Mouse (Mus musculus) right cerebral cortex, adult 18-20 months (tissue): ENCODE data around the gene Taar6.
A peak's percentile ranks its signal among the peaks of the same experiment; 100 is the strongest.

Experiments used
- DNase-seq: peaks from one replicate; pipeline ENCODE4 v3.0.0; 2022; ENCODE audit warnings: mixed read lengths

Taar6 gene

DNA sequence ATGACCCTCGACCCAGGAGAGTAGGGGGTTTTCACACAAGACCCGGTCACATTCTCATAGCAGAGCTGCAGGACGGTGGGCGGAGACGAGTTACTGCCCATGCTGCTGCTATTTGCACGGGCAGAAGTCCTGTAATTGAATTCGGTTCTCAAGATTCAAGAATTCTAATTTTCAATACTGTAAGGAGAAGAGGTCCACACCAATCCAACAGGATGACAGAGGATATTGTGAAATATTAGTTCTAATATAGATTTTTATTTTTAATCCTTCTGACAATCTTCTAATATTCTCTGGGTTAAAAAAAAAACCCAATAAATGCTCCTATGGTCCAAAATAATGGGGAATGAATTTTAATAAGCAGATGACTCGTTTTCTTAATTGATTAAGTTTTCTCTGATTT is at the start of gene Taar6:
TSS of gene Taar6 (minus strand) at position 101 of the 400 bp plus-strand sequence.
- DNase-seq = no peak

DNA sequence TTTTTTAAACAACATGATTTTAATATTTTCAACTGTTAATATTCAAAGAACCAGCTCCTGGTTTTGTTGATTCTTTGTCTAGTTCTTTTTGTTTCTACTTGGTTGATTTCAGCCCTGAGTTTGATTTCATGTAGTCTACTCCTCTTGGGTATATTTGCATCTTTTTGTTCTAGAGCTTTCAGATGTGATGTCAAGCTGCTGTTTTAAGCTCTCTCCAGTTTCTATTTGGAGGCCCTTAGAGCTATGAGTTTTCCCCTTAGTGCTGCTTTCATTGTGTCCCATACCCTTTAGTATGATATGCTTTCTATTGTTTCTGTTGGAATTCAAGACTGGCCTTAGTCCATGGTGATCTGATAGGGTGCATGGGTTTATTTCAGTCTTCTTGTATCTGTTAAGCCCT is 45.9 kb upstream of the Taar6 start:
- no peak for DNase-seq

DNA sequence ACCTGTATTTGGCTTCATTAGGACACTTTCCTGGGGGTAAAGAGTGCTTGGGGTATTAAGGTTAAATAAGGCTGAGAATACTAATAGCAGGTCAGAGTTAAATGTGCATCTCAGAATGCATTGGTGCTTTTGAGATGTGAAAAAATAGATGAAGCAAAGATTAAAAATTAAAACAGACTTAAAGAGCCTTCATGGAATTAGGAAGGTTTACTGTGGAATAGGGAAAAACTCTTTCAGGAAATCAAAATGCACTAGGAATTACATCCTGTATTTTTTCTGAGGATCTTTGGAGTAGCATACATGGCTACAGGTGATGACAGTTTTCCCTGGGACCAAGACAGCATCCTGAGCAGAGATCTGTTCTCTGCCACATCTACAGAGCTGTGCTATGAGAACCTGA is 41.5 kb upstream of the Taar6 start, which contains the start of gene Taar7d:
TSS of gene Taar7d (plus strand) at position 301 of the 400 bp plus-strand sequence.
- DNase-seq = no peak

DNA sequence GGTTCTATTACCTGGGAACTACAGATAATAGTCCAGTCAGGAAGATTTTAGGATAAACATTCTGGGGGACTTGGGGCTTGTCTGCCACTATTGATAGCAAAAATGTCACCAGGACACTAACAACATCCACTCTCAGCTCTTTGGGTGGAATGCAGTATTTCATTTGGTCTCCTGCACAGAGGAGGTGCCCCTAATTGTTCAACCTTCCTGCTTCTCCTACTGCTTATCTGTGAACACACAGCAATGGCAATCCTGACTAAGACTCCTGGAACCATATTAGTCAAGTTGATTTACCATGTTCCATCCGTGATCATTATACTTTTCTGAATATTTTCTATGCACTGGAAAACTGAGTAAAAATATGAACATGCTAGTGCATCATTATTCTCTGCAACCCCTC is 22.7 kb upstream of the Taar6 start:
- DNase-seq = no peak

DNA sequence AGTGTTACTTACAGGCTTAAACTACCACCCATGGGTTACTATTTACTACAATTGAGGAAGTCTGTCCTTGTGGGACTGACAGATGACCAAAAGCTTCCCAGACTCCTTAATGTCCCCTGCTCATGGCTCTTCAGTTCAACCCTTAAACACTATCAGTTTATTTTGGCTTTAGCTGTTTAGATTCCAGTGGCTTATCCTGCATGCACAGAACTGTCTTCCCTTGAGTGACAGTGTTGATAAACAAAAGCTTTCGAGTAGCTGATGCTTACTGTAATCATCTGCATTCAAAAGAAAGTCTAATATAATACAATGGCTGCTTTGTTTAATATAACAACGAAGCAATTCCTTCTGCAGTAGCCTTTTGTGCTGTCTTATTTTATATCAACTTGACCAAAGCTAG is 21.6 kb upstream of the Taar6 start:
- no peak for DNase-seq

DNA sequence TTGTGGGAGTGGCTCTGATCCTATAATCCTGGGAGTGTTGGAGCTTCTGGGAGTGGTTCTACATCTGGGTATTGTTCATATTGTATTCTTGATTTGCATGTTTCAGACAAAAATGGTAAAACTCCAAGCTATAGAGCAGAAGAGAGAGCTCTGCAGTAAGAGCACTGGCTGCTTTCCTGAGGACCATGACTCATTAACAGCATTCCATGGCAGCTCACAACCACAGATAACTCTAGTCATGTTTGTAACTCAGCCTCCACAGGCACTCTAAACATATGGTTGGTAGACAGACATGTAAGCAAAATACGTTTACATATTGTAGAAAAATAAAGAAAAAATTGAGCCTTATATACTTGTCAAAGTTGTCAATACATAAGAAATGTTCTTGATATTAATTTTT is 21.0 kb upstream of the Taar6 start:
- no peak for DNase-seq

DNA sequence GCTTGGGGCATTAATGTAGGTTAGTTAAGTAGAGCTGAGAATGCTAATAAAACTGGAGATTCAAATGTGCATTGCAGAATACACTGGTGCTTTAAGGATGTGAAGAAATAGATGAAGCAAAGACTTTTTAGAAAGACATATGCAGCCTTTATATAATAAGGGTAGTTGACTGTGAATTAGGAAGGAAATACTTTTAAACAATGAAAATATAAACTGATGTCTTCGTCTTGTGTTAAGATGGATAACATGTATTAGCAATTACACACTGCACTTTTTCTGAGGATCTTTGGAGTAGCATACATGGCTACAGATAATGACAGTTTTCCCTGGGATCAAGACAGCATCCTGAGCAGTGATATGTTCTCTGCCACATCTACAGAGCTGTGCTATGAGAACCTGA is 14.2 kb upstream of the Taar6 start, which contains the start of gene Taar7b:
TSS of gene Taar7b (plus strand) at position 301 of the 400 bp plus-strand sequence.
- no peak for DNase-seq

DNA sequence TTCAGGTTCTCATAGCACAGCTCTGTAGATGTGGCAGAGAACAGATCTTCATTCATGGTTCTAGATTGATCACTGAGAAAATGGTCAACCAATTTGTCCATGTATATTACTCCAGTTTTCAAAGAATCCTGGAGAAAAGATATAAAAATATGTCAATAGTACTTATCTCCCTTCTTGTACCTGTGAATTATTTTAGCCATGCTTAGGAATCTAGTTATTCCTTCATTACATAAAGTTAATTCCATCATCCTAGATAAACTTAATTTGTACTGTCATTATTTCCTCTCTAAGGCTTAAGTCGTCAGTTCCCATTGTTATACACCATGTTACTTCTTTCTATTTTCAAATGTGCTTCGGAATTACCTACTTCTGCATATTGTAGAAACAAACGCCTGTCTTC is 7.9 kb upstream of the Taar6 start, which contains the start of gene Taar7a:
TSS of gene Taar7a (minus strand) at position 101 of the 400 bp plus-strand sequence.
- no peak for DNase-seq

DNA sequence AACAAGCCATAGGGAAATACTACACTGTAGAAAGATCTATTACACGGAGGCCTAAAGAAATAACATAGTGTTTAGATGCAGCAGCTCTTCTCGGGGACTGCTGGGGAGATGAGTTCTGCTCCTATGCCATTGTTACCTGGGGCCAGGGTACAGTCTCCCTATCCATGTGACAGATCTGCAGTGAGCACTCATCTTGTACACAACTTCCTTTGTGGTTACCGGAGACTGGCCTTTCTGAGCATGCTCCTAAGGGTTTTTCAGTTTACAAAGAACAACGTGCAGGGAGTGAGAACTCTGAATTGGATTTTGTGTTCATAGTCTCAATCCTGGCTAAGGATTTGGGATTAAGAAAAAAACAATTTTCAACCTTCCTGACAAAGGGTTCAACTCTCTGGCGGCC is 973 bp upstream of the Taar6 start:
- DNase-seq = no peak

DNA sequence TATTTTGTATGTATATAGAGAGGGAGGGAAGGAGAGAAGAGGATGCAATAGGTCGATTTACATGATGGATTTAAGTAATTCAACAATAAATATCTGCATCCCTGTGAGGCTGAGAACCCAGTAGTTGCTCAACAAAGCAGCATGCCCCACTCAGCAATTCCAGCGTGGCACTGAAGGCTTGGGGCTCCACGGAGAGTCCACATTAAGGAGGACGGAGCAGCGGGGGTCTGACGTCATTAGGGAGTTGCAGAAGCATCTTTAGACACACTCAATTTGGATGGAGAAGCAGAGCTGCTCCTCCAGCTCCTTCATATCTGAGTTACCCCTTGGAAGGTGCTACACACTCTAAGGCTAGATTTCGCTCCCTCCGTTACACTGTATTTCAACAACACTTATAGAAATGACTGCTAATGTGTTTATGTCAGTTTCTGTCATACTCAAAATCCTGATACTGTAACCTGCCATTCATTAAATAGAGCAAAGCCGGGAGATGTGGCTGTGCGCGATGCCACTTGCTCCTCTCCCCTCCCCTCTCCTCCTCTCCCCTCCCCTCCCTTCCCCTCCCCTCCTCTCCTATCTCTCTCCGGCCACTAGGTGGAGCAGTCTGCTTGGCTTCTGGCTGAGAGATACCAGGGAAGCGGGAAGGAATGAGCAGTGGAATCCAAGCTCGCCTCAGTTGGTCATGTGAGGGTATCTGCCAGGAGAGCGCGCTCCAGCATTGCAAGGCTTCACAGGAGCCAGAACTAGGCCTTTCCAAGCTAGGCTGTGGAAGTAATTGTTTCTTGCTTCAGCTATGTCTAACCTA is 6.3 kb downstream of the Taar6 start:
- DNase-seq = peak; percentile 71

DNA sequence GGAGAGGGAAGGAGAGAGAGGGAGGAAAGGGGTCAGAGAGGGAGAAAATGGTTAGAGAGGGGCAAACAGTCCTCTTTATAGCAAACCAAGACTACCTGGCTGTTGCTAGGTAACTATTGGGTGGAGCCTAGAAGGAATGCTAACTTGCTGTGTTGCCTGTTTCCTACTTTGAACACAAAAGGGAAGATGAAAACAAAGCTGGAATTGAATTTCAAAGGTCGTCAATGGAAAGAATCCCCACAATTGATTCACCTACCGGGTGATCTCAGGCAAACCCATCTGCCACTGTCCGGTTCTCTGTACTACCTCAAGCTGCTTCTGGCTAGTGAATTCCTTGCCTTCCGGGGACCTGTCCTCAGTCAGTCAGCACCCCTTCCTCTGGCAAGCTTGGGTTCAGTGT is 7.5 kb downstream of the Taar6 start:
- DNase-seq = no peak

DNA sequence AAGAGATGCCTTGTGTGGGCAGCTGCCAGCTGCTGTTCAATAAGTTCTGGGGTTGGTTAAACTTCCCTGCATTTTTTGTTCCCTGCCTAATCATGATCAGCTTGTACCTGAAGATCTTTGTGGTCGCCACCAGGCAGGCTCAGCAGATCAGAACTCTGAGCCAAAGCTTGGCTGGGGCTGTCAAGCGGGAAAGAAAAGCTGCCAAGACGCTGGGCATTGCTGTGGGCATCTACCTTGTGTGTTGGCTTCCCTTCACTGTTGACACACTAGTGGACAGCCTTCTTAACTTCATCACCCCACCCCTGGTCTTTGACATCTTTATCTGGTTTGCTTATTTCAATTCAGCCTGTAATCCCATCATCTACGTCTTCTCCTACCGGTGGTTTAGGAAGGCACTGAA is 14.2 kb downstream of the Taar6 start:
- DNase-seq = no peak

DNA sequence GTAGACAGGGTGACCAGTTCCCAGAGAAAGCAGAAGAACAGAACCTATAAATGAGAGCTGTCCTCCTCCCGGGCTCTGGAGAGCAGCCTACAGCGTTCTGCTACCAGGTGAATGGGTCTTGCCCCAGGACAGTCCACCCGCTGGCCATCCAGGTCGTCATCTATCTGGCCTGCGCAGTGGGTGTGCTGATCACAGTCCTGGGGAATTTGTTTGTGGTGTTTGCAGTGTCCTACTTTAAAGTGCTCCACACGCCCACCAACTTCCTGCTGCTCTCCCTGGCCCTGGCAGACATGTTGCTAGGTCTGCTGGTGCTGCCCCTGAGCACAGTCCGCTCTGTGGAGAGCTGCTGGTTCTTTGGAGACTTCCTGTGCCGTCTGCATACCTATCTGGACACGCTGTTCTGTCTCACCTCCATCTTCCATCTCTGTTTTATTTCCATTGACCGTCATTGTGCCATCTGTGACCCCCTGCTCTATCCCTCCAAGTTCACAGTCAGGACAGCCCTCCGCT is 14.7 kb downstream of the Taar6 start, which contains the start of gene Taar5:
TSS of gene Taar5 (plus strand) at position 51 of the 510 bp plus-strand sequence.
- no peak for DNase-seq

DNA sequence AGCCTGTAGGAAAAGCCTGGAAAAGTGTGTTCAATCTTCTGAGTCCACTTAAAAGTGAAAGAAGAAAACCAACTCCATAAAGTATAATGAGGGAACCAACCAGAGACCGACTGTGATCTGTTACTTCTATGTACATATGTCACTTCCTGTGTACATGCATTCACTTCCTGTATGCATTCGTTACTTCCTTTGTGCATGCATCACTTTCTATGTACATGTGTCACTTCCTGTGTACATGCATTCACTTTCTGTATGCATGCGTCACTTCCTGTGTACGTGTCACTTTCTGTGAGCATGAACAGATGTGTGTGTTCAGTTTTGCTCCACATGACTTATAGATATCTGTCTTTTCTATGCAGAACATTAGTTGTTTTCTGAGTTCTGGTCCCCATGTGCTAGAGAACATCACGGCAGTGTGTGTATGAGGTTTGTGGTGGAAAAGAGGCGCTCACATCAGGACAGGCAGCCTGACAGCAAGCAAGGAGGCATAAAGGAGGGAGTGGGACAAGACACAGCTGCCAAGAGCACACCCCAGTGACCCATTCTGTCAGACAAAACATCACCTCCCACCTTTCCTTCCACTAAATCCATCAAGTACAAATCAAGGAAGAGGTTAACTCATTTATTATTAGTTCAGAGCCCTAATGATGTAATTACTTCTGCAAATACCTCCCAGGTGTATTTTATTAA is 20.4 kb downstream of the Taar6 start:
- DNase-seq = no peak

DNA sequence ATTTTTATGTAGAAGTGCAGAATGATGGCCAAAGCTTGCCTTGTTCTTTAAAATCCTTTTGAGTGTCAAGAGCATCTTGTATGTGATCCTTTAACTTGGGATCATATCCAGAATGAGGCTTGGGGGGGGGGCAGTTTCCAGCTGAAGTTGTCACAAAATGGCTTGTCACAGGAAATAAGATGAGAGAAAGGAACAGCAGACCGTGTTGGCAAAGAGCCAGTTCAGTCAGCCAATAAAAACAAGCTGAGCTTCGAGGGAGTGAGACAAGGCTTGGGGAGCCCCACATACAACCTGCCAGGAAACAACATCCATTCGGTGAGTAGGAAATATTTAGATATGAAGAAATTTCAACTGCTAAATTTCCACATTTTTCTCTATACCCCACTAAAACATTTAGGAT is 22.0 kb downstream of the Taar6 start:
- DNase-seq = no peak

DNA sequence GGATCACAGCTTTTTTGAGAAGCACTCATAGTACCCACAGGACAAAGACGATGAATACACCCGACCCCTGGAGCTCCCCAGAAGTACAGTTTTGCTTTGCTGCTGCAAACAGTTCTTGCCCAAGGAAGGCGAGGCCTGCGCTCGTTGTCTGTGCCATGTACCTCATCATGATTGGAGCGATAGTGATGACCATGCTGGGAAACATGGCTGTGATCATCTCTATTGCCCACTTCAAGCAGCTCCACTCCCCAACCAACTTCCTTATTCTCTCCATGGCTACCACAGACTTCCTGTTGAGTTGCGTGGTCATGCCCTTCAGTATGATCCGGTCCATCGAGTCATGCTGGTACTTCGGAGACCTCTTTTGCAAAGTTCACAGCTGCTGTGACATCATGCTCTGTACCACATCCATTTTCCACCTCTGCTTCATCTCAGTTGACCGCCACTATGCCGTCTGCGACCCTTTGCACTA is 25.0 kb downstream of the Taar6 start, which contains the start of gene Taar4:
TSS of gene Taar4 (plus strand) at position 51 of the 472 bp plus-strand sequence.
- DNase-seq = no peak

DNA sequence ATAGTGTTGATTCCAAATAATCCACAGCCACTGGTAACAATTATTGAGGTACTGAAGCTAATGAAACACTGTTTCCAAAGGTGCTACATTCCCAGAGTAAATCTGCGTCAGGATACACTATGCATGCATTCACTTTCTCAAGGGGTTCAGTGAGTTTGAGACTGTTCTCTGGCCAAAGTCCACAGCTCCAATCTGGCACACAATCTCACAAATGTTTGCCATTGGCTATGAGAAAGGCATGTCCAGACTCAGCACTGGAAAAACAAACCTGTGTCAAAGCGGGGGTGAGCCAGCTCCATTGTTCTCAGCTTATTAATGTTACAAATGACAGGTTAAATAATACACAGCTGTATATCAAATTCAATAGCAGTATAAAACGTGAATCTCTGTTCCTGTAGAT is 26.4 kb downstream of the Taar6 start:
- no peak for DNase-seq

DNA sequence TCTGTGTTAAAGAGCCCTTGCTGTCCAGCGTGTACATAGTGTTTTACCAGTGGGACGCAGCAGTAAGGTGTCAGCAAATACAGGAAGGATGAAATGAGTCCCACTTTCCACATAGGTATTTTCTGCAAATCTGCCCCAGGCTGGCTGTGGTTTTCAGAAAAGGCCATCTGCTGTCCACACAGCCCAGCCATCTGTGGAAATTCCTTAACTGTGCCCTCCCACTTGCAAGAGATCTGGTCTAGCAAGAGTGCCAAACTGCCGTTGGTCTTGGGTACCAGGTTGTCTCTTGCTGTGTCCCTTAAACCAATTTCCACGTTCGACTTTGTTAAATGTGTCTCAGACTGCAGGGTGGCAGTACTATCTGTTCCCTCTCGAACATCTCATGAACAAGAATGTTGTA is 33.7 kb downstream of the Taar6 start:
- no peak for DNase-seq

DNA sequence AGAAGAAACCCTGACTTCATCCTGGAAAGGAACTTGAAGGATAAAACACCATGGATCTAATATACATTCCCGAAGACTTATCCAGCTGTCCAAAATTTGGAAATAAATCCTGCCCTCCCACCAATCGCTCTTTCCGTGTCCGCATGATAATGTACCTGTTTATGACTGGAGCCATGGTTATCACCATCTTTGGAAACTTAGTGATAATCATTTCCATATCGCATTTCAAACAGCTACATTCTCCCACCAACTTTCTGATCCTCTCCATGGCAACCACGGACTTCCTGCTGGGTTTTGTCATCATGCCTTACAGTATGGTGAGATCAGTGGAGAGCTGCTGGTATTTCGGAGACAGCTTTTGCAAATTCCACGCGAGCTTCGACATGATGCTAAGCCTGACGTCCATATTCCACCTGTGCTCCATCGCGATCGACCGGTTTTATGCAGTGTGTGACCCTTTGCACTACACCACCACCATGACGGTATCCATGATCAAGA is 35.9 kb downstream of the Taar6 start, which contains the start of gene Taar3:
TSS of gene Taar3 (plus strand) at position 51 of the 498 bp plus-strand sequence.
- DNase-seq = no peak

DNA sequence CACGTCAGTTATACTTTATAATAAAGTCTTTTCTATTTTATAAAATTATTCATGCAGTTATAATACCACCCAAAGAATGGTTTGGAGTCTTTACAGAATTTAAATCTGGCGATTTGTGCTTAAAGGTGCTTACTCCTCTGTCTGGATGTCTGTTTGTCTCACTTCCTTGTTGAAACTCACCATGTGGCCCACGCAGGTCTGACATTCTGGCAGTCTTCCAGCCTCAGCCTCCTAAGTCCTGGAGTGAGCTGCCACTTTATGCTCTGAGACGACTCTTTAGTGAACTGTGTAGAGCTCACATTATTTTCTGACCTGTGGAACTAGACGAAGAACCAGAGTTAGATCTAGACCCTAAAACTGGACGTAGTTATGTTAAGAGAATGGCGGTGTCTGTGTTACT is 37.4 kb downstream of the Taar6 start:
- no peak for DNase-seq

DNA sequence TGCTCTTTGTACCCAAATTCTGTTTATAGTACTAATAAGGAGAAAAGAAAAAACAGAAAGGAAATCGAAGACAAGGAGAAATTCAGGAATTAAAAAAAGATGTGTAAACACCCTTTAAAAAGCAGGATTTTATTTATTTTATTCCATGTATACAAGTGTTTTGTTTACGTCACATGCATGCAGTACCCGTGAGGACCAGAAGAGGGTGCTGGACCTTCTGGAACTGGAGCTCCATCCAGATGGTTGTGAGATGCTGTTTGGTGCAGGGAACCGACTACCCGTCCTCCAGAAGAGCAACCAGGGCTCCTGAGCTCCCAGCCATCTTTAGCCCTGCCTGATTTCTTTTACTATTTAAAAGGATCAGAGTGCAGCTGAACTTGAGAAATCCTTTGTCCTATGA is 43.0 kb downstream of the Taar6 start:
- DNase-seq = no peak

DNA sequence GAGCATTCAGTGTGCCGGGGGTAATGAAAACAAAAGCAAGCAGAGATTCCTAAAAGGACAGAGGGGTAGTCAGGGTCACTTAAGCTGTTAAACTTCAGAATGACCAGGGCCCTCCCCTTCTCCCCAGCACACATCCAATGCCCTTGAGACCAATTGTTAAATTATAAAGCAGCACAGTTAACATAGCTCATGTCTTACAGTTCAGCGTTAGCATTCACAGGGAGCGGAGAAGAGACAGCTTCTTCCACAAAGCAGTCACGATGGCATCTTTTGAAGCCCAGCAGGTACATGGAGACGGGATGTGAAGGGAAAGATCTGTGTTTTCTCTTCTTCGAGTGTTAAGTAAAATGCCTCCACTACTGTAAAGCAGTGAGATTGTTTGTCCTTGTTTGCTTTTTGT is 47.1 kb downstream of the Taar6 start, which contains the start of gene Taar2:
TSS of gene Taar2 (plus strand) at position 261 of the 400 bp plus-strand sequence.
- DNase-seq = no peak

DNA sequence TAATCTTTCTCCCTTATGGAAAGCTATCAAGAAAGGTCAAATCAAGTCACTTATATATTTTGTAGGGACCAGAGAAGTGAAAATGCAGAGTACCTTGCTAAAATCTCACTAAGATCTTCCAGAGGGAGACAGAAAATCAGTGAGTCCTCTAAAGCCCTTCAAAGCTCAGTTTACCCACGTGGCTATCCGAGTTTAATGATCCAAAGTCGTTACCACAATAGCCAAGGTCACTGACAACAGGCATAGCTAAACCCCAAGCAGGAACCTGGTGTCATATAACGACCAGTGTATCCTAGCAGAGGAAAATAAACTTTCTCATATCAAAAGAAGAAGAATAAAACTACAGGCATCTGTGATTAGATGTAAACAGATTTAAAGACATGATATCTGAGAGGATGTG is 47.8 kb downstream of the Taar6 start:
- no peak for DNase-seq
